Mouse (Mus musculus) forebrain, embryonic 13.5 days (tissue): ENCODE measurements around the gene Ccz1. TPM values are rescaled to one million over a fixed set of nuclear protein-coding genes. Genes with fewer than 3 reads are reported as not detected.

Experiments
- ATAC-seq: fragments of 200-750 bp; cut with Nextera tagmentation; 2 replicates; pipeline ENCODE4 v1.8.0; 2017
- H3K27ac ChIP-seq: fragments of 300-500 bp; sonication (generic); 2 replicates; pipeline ENCODE4 v1.5.1; 2015; ENCODE audit warnings: inconsistent platforms, mild to moderate bottlenecking, moderate library complexity
- H3K27me3 ChIP-seq: fragments of 300-500 bp; sonication (generic); 2 replicates; pipeline ENCODE4 v1.6.1; 2015; ENCODE audit warnings: mild to moderate bottlenecking, inconsistent platforms
- H3K36me3 ChIP-seq: fragments of 300-500 bp; sonication (generic); 2 replicates; pipeline ENCODE4 v1.6.1; 2015; ENCODE audit warnings: mild to moderate bottlenecking, inconsistent platforms; ENCODE audit not compliant: poor library complexity, severe bottlenecking
- H3K4me1 ChIP-seq: fragments of 300-500 bp; sonication (generic); 2 replicates; pipeline ENCODE4 v1.6.1; 2015; ENCODE audit warnings: inconsistent platforms
- H3K4me2 ChIP-seq: fragments of 300-500 bp; sonication (generic); 2 replicates; pipeline ENCODE4 v1.6.1; 2015; ENCODE audit warnings: inconsistent platforms, mild to moderate bottlenecking, moderate library complexity
- H3K4me3 ChIP-seq: fragments of 300-500 bp; sonication (generic); 2 replicates; pipeline ENCODE4 v1.5.1; 2015; ENCODE audit warnings: mild to moderate bottlenecking, inconsistent platforms
- H3K9ac ChIP-seq: fragments of 300-500 bp; sonication (generic); 2 replicates; pipeline ENCODE4 v1.6.1; 2015; ENCODE audit warnings: mild to moderate bottlenecking, inconsistent platforms
- H3K9me3 ChIP-seq: fragments of 300-500 bp; sonication (generic); replicated peaks from 2 replicates; pipeline ENCODE4 v1.6.1; 2016; ENCODE audit warnings: inconsistent platforms
- WGBS: fragments of 180-500 bp; shearing (Covaris S2); methylation state at CpG from one replicate; pipeline ENCODE4 v1.1.7; 2015; 5-methylcytosine and 5-hydroxymethylcytosine counted together
- polyA plus RNA-seq: library from polyadenylated mRNA; unstranded; fragments of >200 nt; fragmentation: Nextera tagmentation; extraction: Ambion mirVana; gene quantifications from 2 replicates; pipeline ENCODE4 v1.2.1, GENCODE M21; 2015

Ccz1 gene
- polyA plus RNA-seq, 1 experiment from 2014 or later, result 99.6 TPM

DNA sequence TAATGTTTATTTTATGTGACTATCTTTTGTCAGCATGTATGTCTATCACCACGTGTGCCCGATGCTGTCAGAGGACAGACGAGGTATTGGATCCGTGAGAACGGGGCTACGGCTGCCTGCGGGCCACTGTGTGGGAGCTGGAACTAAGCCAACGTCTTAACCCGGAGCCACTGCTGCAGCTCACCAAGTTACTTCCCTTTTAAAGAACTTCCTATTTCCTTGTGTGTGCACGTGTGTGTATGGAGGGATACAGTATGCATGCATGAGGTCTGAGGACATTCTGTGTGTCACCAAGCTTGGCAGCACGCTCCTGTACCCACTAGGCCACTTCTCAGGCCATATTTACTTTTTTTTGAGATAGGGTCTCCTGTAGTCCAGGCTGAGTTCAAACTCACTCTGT, 24.6 kb downstream of the Ccz1 start:
- H3K4me3 ChIP-seq, result no peak overlapping the region
- H3K27me3 ChIP-seq, result no peaks in the 10 kb centered on the region
- no peaks in the 10 kb centered on the region for H3K9me3 ChIP-seq
- H3K27ac ChIP-seq, result no peak overlapping the region
- no peaks in the 10 kb centered on the region for H3K4me1 ChIP-seq
- H3K36me3 ChIP-seq, result peaks cover 95% of the 10 kb centered on the region
- ATAC-seq, result no peak
- H3K4me2 ChIP-seq, result no peak overlapping the region
- WGBS, result 89% methylated on average over 11 of the region's 11 CpGs
- H3K9ac ChIP-seq, result no peak overlapping the region

DNA sequence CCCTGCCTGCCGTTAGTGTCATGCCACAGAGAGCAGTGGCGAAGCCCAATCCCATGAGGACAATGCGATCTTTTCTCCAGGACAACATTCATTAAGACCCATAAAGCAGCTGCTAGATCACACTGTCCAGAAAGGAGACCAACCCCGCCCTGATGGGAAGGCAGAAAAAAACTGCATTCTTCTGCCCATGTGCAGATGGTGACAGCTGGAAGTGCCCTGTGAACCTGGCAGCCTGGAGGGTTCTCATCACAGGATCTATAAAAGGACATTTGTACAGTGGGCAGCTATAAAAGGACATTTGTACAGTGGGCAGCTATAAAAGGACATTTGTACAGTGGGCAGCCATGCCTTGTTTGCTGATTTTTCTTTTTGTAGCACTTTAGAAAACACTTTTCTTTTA, 25.6 kb downstream of the Ccz1 start:
- no peaks in the 10 kb centered on the region for H3K9me3 ChIP-seq
- no peak overlapping the region for H3K27ac ChIP-seq
- H3K27me3 ChIP-seq, result no peaks in the 10 kb centered on the region
- ATAC-seq, result no peak
- WGBS, result 79% methylated on average over 4 of the region's 4 CpGs
- no peak overlapping the region for H3K9ac ChIP-seq
- H3K4me2 ChIP-seq, result no peak overlapping the region
- H3K4me1 ChIP-seq, result no peaks in the 10 kb centered on the region
- peaks cover 95% of the 10 kb centered on the region for H3K36me3 ChIP-seq
- no peak overlapping the region for H3K4me3 ChIP-seq

DNA sequence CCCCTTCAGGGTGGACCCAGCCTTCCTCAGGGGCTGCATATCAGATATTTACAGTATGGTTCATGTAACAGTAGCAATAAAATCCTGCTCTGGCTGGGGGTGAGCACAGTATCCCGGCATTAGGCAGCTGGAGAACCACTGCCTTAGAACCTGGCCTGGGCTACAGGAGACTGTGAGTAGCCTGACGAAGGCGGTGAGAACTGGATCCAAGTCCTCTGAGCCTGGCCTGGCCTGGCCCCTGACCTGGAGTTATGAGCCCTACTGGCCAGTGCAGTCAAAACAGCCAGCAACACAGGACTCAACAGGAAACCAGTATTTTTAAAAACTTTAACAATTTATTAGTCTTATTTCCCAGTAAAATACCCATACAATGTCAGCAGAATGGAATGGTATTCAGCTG, 27.1 kb downstream of the Ccz1 start:
- WGBS, result 97% methylated on average over 3 of the region's 3 CpGs
- Histone ChIP-seq H3K36me3 (peaks cover 85% of the 10 kb centered on the region), H3K9me3 (no peaks in the 10 kb centered on the region), H3K27me3 (no peaks in the 10 kb centered on the region), H3K4me1 (no peaks in the 10 kb centered on the region), H3K4me2 (no peak overlapping the region), H3K27ac (no peak overlapping the region), H3K9ac (no peak overlapping the region), H3K4me3 (no peak overlapping the region)
- ATAC-seq, result no peak

- H3K27me3 ChIP-seq, result no peaks in the 10 kb centered on the region
- H3K4me2 ChIP-seq, result no peak overlapping the region
- H3K4me1 ChIP-seq, result 0 out of 2 replicates have a peak, but pooled peaks cover 4% of the 10 kb centered on the region
- no peak overlapping the region for H3K4me3 ChIP-seq
- ATAC-seq, result no peak
- no peaks in the 10 kb centered on the region for H3K9me3 ChIP-seq
- 93% methylated on average over 7 of the region's 7 CpGs for WGBS
- peaks cover 63% of the 10 kb centered on the region for H3K36me3 ChIP-seq
- no peak overlapping the region for H3K9ac ChIP-seq
- H3K27ac ChIP-seq, result no peak overlapping the region
Measured at GRCm38 (mm10) chr5:143985381-143985780, 29.3 kb downstream of the Ccz1 start.

- ATAC-seq, result no peak
- Histone ChIP-seq H3K9ac (no peak overlapping the region), H3K4me2 (no peak overlapping the region), H3K27me3 (no peaks in the 10 kb centered on the region), H3K4me3 (no peak overlapping the region), H3K4me1 (0 out of 2 replicates have a peak, but pooled peaks cover 4% of the 10 kb centered on the region), H3K9me3 (no peaks in the 10 kb centered on the region), H3K27ac (no peak overlapping the region), H3K36me3 (peaks cover 33% of the 10 kb centered on the region)
- 82% methylated on average over 2 of the region's 2 CpGs for WGBS
Measured at GRCm38 (mm10) chr5:143982361-143982760, 32.3 kb downstream of the Ccz1 start.

GRCm38 (mm10) chr5:143980858-143981257, 33.8 kb downstream of the Ccz1 start:
- Histone ChIP-seq H3K9me3 (no peaks in the 10 kb centered on the region), H3K4me2 (no peak overlapping the region), H3K4me1 (0 out of 2 replicates have a peak, but pooled peaks cover 4% of the 10 kb centered on the region), H3K36me3 (peaks cover 19% of the 10 kb centered on the region), H3K9ac (no peak overlapping the region), H3K27ac (no peak overlapping the region), H3K4me3 (no peak overlapping the region), H3K27me3 (no peaks in the 10 kb centered on the region)
- ATAC-seq, result 0 out of 2 replicates have a peak, but pooled peaks have one; percentile 24
- WGBS, result 28% methylated on average over 9 of the region's 9 CpGs

- Histone ChIP-seq H3K9me3 (no peaks in the 10 kb centered on the region), H3K9ac (no peak overlapping the region), H3K27me3 (no peaks in the 10 kb centered on the region), H3K27ac (no peak overlapping the region), H3K4me1 (0 out of 2 replicates have a peak, but pooled peaks cover 4% of the 10 kb centered on the region), H3K4me3 (no peak overlapping the region), H3K36me3 (no peaks in the 10 kb centered on the region), H3K4me2 (no peak overlapping the region)
- 81% methylated on average over 16 of the region's 16 CpGs for WGBS
- ATAC-seq, result no peak
Measured at GRCm38 (mm10) chr5:143976726-143977431, 37.8 kb downstream of the Ccz1 start.

DNA sequence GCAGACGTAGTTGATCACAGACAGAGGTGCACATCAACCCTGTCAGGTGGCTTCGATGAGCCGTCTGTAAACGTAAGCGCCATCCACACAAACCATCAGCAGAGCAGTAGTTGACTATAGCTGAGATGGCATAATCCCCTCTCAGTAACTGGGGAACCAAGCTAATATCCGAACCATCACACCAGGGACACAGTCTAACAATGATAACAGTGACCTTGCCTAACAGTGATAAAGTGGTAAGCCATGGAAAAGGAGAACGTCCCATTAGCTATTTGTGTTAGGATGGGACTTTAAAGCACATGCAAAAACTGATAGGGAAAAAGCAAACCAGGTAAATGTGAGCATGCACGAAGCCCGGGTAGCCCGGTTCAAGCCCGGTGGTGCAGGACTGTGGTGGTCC, 38.4 kb downstream of the Ccz1 start:
- 0 out of 2 replicates have a peak, but pooled peaks cover 4% of the 10 kb centered on the region for H3K4me1 ChIP-seq
- no peak overlapping the region for H3K4me2 ChIP-seq
- H3K9me3 ChIP-seq, result no peaks in the 10 kb centered on the region
- no peak overlapping the region for H3K4me3 ChIP-seq
- no peak for ATAC-seq
- H3K9ac ChIP-seq, result no peak overlapping the region
- H3K27ac ChIP-seq, result no peak overlapping the region
- H3K36me3 ChIP-seq, result no peaks in the 10 kb centered on the region
- H3K27me3 ChIP-seq, result no peaks in the 10 kb centered on the region
- 92% methylated on average over 11 of the region's 11 CpGs for WGBS

DNA sequence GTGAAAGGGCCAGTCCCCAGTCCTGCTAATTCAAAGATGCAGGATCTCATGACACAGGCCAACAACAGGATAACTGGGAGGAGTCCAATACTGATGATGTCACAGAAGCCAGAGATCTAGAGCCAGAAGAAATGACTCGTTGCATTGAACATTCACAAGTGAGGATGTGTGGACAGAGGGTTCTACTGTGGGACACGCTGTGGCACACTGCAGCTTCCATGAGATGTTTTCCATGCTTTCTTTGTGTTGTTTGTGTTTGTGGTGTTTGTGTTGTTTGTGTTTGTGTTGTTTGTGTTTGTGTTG, 39.1 kb downstream of the Ccz1 start:
- H3K4me3 ChIP-seq, result no peak overlapping the region
- no peak overlapping the region for H3K4me2 ChIP-seq
- H3K9me3 ChIP-seq, result no peaks in the 10 kb centered on the region
- no peak overlapping the region for H3K9ac ChIP-seq
- ATAC-seq, result no peak
- H3K27ac ChIP-seq, result no peak overlapping the region
- no peaks in the 10 kb centered on the region for H3K36me3 ChIP-seq
- WGBS, result 65% methylated on average over 2 of the region's 2 CpGs
- H3K4me1 ChIP-seq, result no peaks in the 10 kb centered on the region
- no peaks in the 10 kb centered on the region for H3K27me3 ChIP-seq

DNA sequence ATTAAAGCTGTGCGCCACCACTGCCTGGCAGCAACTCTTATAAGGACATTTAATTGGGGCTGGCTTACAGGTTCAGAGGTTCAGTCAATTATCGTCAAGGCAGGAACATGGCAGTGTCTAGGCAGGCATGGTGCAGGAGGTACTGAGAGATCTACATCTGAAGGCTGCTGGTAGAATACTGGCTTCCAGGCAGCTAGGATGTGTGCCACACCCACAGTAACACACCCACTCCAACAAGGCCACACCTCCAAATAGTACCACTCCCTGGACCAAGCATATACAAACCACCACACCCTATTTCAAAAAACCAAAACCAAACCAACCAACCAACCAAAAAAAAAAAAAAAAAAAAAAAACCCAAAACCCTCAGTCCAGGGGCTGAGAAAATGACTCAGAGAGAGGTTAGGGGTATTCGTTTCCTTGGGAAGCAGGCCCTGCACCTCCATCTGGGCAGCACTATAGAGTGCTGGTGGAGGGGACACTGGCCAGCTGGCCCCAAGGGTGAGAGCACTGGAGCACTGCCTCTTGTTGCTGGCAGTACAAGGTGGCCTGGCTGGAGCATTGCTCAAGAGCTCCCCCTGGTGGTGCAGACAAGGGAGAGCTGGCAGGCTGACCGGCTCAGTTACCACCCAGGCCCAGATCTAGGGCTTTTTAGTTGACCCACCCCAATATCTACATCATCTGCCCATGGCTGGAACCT, 39.6 kb downstream of the Ccz1 start:
- no peak overlapping the region for H3K4me2 ChIP-seq
- no peak overlapping the region for H3K9ac ChIP-seq
- ATAC-seq, result peak; percentile 53; the same call in 1 of the 2 replicates
- no peaks in the 10 kb centered on the region for H3K9me3 ChIP-seq
- H3K36me3 ChIP-seq, result no peaks in the 10 kb centered on the region
- no peaks in the 10 kb centered on the region for H3K27me3 ChIP-seq
- no peak overlapping the region for H3K27ac ChIP-seq
- H3K4me1 ChIP-seq, result no peaks in the 10 kb centered on the region
- H3K4me3 ChIP-seq, result no peak overlapping the region
- 49% methylated on average over 4 of the region's 4 CpGs for WGBS

DNA sequence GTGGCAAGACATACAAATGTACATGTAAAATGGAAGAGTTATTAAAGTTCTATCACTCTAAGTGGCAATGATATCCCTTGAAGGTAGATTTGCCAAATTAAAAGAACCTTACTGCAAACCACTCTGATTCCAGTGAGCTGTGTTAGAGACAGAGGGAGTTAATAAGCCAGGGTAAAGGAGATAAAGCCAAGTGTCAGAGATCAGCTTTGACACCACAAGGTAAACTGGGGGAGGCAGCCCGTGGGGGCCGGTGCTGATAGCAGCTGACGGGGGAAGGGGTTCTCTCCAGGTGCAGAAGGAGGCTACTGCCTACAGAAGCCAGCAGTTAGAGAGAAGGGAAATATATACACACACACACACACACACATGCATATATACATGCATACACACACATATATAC, 42.0 kb downstream of the Ccz1 start:
- 75% methylated on average over 3 of the region's 3 CpGs for WGBS
- no peak overlapping the region for H3K27ac ChIP-seq
- no peak overlapping the region for H3K4me2 ChIP-seq
- no peak overlapping the region for H3K4me3 ChIP-seq
- no peak for ATAC-seq
- H3K9ac ChIP-seq, result no peak overlapping the region
- no peaks in the 10 kb centered on the region for H3K4me1 ChIP-seq
- H3K27me3 ChIP-seq, result no peaks in the 10 kb centered on the region
- no peaks in the 10 kb centered on the region for H3K9me3 ChIP-seq
- H3K36me3 ChIP-seq, result no peaks in the 10 kb centered on the region

DNA sequence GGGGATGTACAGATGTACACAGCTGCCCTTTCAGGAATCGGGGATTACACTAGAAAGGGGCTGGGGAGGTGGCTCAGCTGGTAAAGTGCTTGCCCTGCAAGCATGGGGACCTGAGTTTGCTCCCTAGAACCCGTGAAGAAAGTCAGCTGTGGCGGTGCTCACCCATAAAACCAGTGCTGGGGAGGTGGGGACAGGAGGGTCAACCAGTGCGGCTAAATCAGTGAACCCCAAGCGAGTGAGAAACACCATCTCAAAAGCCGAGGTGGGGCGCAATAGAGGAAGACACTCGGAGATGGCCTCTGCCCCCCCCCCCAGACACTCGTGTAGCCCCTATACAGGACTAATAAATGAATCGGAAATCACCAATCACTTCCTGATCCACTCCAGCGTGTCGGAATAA, 48.0 kb downstream of the Ccz1 start:
- no peaks in the 10 kb centered on the region for H3K27me3 ChIP-seq
- no peak overlapping the region for H3K4me2 ChIP-seq
- 90% methylated on average over 12 of the region's 12 CpGs for WGBS
- H3K4me3 ChIP-seq, result no peak overlapping the region
- ATAC-seq, result no peak
- no peaks in the 10 kb centered on the region for H3K9me3 ChIP-seq
- H3K27ac ChIP-seq, result no peak overlapping the region
- H3K36me3 ChIP-seq, result no peaks in the 10 kb centered on the region
- no peaks in the 10 kb centered on the region for H3K4me1 ChIP-seq
- no peak overlapping the region for H3K9ac ChIP-seq
